Mouse (Mus musculus): ENCODE measurements at regions not wholly inside any gene's neighbourhood (a gene's known extent, or its start where the extent isn't known, plus 50 kb on each side); places are given as distances from the start of the nearest gene placed in this dataset.

GRCm38 (mm10) chr3:52929827-52930605 is 87.0 kb downstream of the Cog6 start:
- H3K9ac ChIP-seq (ENCODE audit: low read depth, low read length) = no peak overlapping the region
- 27% methylated on average over 13 of the region's 13 CpGs for WGBS (ENCODE audit: insufficient replicate concordance)
- ATAC-seq (ENCODE audit: low read depth) = no peak
- no peak overlapping the region for H3K27ac ChIP-seq (ENCODE audit: low read length)
- H3K9me3 ChIP-seq (replicated peaks; ENCODE audit: control insufficient read depth, low read length) = no peaks in the 10 kb centered on the region
- H3K4me2 ChIP-seq (ENCODE audit: low read depth, low read length) = no peak overlapping the region
- no peaks in the 10 kb centered on the region for H3K4me1 ChIP-seq (ENCODE audit: control insufficient read depth, low read depth, low read length)
- H3K27me3 ChIP-seq (ENCODE audit: control insufficient read depth, insufficient read depth, low read depth, low read length) = no peaks in the 10 kb centered on the region
- H3K4me3 ChIP-seq (ENCODE audit: low read depth, low read length) = no peak overlapping the region
- no peaks in the 10 kb centered on the region for H3K36me3 ChIP-seq (ENCODE audit: control insufficient read depth, insufficient read depth)

- H3K9me3 ChIP-seq (replicated peaks; ENCODE audit: control insufficient read depth, low read length) = no peaks in the 10 kb centered on the region
- WGBS (ENCODE audit: insufficient replicate concordance) = 46% methylated on average over 12 of the region's 12 CpGs
- no peak overlapping the region for H3K9ac ChIP-seq (ENCODE audit: low read depth, low read length)
- H3K4me3 ChIP-seq (ENCODE audit: low read depth, low read length) = no peak overlapping the region
- H3K36me3 ChIP-seq (ENCODE audit: control insufficient read depth, insufficient read depth) = no peaks in the 10 kb centered on the region
- no peaks in the 10 kb centered on the region for H3K4me1 ChIP-seq (ENCODE audit: control insufficient read depth, low read depth, low read length)
- no peak for ATAC-seq (ENCODE audit: low read depth)
- no peak overlapping the region for H3K27ac ChIP-seq (ENCODE audit: low read length)
- no peak overlapping the region for H3K4me2 ChIP-seq (ENCODE audit: low read depth, low read length)
- no peaks in the 10 kb centered on the region for H3K27me3 ChIP-seq (ENCODE audit: control insufficient read depth, insufficient read depth, low read depth, low read length)
Observed at GRCm38 (mm10) chr3:52927361-52927841, 89.6 kb downstream of the Cog6 start.

GRCm38 (mm10) chr3:52926549-52926948 is 90.5 kb downstream of the Cog6 start:
- Histone ChIP-seq H3K36me3 (ENCODE audit: control insufficient read depth, insufficient read depth) (no peaks in the 10 kb centered on the region), H3K9ac (ENCODE audit: low read depth, low read length) (no peak overlapping the region), H3K4me1 (ENCODE audit: control insufficient read depth, low read depth, low read length) (no peaks in the 10 kb centered on the region), H3K27me3 (ENCODE audit: control insufficient read depth, insufficient read depth, low read depth, low read length) (no peaks in the 10 kb centered on the region), H3K4me2 (ENCODE audit: low read depth, low read length) (no peak overlapping the region), H3K4me3 (ENCODE audit: low read depth, low read length) (no peak overlapping the region), H3K27ac (ENCODE audit: low read length) (no peak overlapping the region), H3K9me3 (replicated peaks; ENCODE audit: control insufficient read depth, low read length) (no peaks in the 10 kb centered on the region)
- ATAC-seq (ENCODE audit: low read depth) = no peak
- WGBS (ENCODE audit: insufficient replicate concordance) = 57% methylated on average over 3 of the region's 3 CpGs

- no peaks in the 10 kb centered on the region for H3K9me3 ChIP-seq (replicated peaks; ENCODE audit: control insufficient read depth, low read length)
- H3K27me3 ChIP-seq (ENCODE audit: control insufficient read depth, insufficient read depth, low read depth, low read length) = no peaks in the 10 kb centered on the region
- no peak overlapping the region for H3K9ac ChIP-seq (ENCODE audit: low read depth, low read length)
- no peak overlapping the region for H3K4me2 ChIP-seq (ENCODE audit: low read depth, low read length)
- H3K4me3 ChIP-seq (ENCODE audit: low read depth, low read length) = no peak overlapping the region
- no peaks in the 10 kb centered on the region for H3K36me3 ChIP-seq (ENCODE audit: control insufficient read depth, insufficient read depth)
- WGBS (ENCODE audit: insufficient replicate concordance) = 53% methylated on average over 3 of the region's 3 CpGs
- H3K27ac ChIP-seq (ENCODE audit: low read length) = no peak overlapping the region
- ATAC-seq (ENCODE audit: low read depth) = no peak
- H3K4me1 ChIP-seq (ENCODE audit: control insufficient read depth, low read depth, low read length) = no peaks in the 10 kb centered on the region
Observed at GRCm38 (mm10) chr3:52925223-52925622, 91.8 kb downstream of the Cog6 start.

GRCm38 (mm10) chr3:52924631-52925030 is 92.4 kb downstream of the Cog6 start:
- Histone ChIP-seq H3K36me3 (ENCODE audit: control insufficient read depth, insufficient read depth) (no peaks in the 10 kb centered on the region), H3K4me3 (ENCODE audit: low read depth, low read length) (no peak overlapping the region), H3K9ac (ENCODE audit: low read depth, low read length) (no peak overlapping the region), H3K9me3 (replicated peaks; ENCODE audit: control insufficient read depth, low read length) (no peaks in the 10 kb centered on the region), H3K4me1 (ENCODE audit: control insufficient read depth, low read depth, low read length) (no peaks in the 10 kb centered on the region), H3K27me3 (ENCODE audit: control insufficient read depth, insufficient read depth, low read depth, low read length) (no peaks in the 10 kb centered on the region), H3K4me2 (ENCODE audit: low read depth, low read length) (no peak overlapping the region), H3K27ac (ENCODE audit: low read length) (no peak overlapping the region)
- 48% methylated on average over 2 of the region's 2 CpGs for WGBS (ENCODE audit: insufficient replicate concordance)
- no peak for ATAC-seq (ENCODE audit: low read depth)

GRCm38 (mm10) chr3:52923824-52924559 is 93.0 kb downstream of the Cog6 start:
- H3K4me1 ChIP-seq (ENCODE audit: control insufficient read depth, low read depth, low read length) = no peaks in the 10 kb centered on the region
- ATAC-seq (ENCODE audit: low read depth) = no peak
- H3K9me3 ChIP-seq (replicated peaks; ENCODE audit: control insufficient read depth, low read length) = no peaks in the 10 kb centered on the region
- H3K4me3 ChIP-seq (ENCODE audit: low read depth, low read length) = no peak overlapping the region
- no peaks in the 10 kb centered on the region for H3K36me3 ChIP-seq (ENCODE audit: control insufficient read depth, insufficient read depth)
- no peaks in the 10 kb centered on the region for H3K27me3 ChIP-seq (ENCODE audit: control insufficient read depth, insufficient read depth, low read depth, low read length)
- WGBS (ENCODE audit: insufficient replicate concordance) = 76% methylated on average over 4 of the region's 4 CpGs
- H3K27ac ChIP-seq (ENCODE audit: low read length) = no peak overlapping the region
- no peak overlapping the region for H3K4me2 ChIP-seq (ENCODE audit: low read depth, low read length)
- H3K9ac ChIP-seq (ENCODE audit: low read depth, low read length) = no peak overlapping the region

- H3K9me3 ChIP-seq (replicated peaks; ENCODE audit: control insufficient read depth, low read length) = no peaks in the 10 kb centered on the region
- H3K9ac ChIP-seq (ENCODE audit: low read depth, low read length) = no peak overlapping the region
- H3K27ac ChIP-seq (ENCODE audit: low read length) = no peak overlapping the region
- no peaks in the 10 kb centered on the region for H3K4me1 ChIP-seq (ENCODE audit: control insufficient read depth, low read depth, low read length)
- no peaks in the 10 kb centered on the region for H3K36me3 ChIP-seq (ENCODE audit: control insufficient read depth, insufficient read depth)
- H3K4me3 ChIP-seq (ENCODE audit: low read depth, low read length) = no peak overlapping the region
- H3K4me2 ChIP-seq (ENCODE audit: low read depth, low read length) = no peak overlapping the region
- no peak for ATAC-seq (ENCODE audit: low read depth)
- WGBS (ENCODE audit: insufficient replicate concordance) = 77% methylated on average over 8 of the region's 8 CpGs
- H3K27me3 ChIP-seq (ENCODE audit: control insufficient read depth, insufficient read depth, low read depth, low read length) = no peaks in the 10 kb centered on the region
Observed at GRCm38 (mm10) chr3:52922411-52922810, 94.6 kb downstream of the Cog6 start.

GRCm38 (mm10) chr3:52906823-52907564 is 110.0 kb downstream of the Cog6 start:
- no peak overlapping the region for H3K9ac ChIP-seq (ENCODE audit: low read depth, low read length)
- H3K27me3 ChIP-seq (ENCODE audit: control insufficient read depth, insufficient read depth, low read depth, low read length) = no peaks in the 10 kb centered on the region
- no peak for ATAC-seq (ENCODE audit: low read depth)
- H3K9me3 ChIP-seq (replicated peaks; ENCODE audit: control insufficient read depth, low read length) = no peaks in the 10 kb centered on the region
- H3K4me2 ChIP-seq (ENCODE audit: low read depth, low read length) = no peak overlapping the region
- no peak overlapping the region for H3K4me3 ChIP-seq (ENCODE audit: low read depth, low read length)
- no peaks in the 10 kb centered on the region for H3K4me1 ChIP-seq (ENCODE audit: control insufficient read depth, low read depth, low read length)
- 69% methylated on average over 3 of the region's 3 CpGs for WGBS (ENCODE audit: insufficient replicate concordance)
- H3K27ac ChIP-seq (ENCODE audit: low read length) = no peak overlapping the region
- H3K36me3 ChIP-seq (ENCODE audit: control insufficient read depth, insufficient read depth) = no peaks in the 10 kb centered on the region
